Mouse (Mus musculus) liver, embryonic 14.5 days (tissue): ENCODE measurements around the gene Dazap1.

Experiments
- CTCF ChIP-seq: IDR thresholded peaks from 2 replicates; pipeline ENCODE4 v1.5.1; 2016; ENCODE audit warnings: antibody characterized with exemption, low read depth, control low read depth
- EP300 ChIP-seq: IDR thresholded peaks from 2 replicates; pipeline ENCODE4 v1.6.1; 2016; ENCODE audit warnings: antibody characterized with exemption, low read depth

- TF ChIP-seq CTCF (no peak), EP300 (no peak)
Measured at GRCm38 (mm10) chr10:80220676-80221075, 40.6 kb upstream of the Dazap1 start.
